Mouse (Mus musculus) heart, adult 11 months (tissue): ENCODE measurements around the gene Ildr1.

ENCODE experiments used
- DNase-seq: peaks from one replicate; pipeline ENCODE4 v3.0.0; 2022

Ildr1 gene

DNA sequence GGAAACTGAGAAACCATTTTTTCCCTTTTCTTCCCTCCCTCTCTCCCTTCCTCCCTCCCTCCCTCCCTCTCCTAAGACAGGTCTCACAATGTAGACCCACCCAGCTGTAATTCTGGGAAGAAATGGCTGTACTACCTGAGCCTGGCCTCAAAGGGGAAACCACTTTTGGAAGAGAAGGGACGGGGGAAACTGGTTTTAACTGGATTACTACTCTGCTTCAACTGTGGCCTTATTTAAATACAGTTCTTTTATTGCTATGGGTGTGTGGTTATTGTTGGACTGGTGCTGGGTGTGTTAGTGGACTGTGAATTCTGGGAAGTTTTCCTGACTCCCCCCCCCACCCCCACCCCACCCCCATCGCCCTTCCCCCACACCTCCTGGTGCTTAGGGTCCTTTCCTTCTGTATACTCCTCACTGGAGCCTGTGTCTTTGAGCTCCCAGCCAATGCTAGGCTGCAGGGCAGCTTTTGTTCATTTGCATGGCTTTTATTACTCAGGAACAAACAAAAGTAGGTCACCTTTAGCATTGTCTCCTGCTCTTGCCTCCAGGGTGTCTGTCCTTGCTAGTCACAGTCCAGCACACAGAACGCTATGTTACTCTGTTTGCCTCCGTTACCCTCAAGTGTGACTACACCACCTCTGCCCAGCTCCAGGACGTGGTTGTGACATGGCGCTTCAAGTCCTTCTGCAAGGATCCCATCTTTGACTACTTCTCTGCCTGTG, 14.1 kb downstream of the Ildr1 start:
- no peak for DNase-seq

DNA sequence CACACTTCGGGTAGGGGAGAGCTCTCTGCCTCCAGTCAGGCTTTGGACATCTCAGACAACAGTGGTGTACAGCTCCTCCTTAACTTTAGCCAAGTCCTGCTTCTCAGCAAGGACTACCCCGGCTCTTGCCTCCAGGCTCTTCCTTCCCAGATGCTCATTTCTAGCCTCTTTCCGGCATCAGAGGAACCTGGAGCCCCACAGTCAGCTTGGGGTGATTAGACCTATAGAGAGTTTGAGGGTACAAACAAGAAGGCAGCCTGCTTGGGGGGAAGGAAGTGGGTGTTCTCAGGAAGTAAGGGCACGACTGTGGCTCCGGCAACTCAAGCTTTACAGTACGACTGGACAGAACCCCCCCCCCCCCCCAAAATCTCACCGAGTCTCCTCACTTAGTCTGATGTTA, 15.0 kb downstream of the Ildr1 start:
- no peak for DNase-seq

DNA sequence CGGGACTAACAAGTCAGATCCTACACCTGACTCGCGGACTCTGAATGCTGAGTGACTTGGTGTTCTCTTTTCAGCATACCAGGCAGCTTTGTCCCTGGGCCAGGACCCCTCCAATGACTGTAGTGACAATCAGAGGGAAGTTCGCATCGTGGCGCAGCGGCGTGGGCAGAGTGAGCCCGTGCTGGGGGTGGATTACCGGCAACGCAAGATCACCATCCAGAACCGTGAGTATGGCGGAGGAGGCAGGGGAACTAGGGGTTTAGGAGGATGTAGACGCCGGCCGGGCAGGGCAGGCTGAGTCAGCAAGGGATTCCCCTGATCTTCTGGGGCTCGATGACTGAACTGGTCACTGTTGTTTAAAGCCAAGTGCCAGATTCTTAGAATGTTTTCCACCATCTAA, 15.6 kb downstream of the Ildr1 start:
- peak; percentile 94 for DNase-seq

DNA sequence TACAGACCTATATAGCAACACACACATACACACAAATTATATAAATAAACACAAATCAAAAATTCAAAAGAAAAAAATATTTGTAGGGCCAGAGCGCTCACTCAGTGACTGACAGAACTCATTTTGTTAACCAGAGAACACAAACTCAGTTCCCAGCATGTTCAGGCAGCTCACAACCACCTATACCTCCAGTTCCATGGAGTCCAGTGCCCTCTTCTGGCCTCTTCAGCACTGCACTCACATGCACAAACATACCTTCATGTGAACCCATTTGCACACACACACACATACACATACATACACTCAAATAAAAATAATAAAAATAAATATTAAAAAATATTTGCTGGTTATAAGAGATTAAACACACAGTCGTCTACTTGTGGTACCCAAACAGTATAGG, 17.0 kb downstream of the Ildr1 start:
- no peak for DNase-seq

DNA sequence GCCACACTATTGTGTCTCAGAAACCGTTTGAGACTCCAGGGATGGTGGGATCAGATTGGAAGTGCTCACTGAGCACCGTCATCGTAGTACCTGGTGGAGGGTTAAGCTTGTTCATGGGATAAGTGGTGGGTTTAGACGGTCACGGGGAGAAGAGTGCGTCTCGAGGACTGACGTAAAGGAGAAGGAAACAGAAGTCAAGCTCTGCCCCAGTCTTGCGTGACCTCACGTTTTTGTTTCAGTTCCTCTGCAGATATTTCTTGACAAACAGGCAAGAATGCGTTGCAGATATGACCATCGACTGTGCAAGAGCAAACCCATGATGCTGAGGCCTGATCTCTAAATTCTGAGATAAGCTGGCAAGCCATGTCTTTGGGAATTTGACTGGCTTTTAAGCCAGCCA, 18.0 kb downstream of the Ildr1 start:
- DNase-seq = peak; percentile 96

DNA sequence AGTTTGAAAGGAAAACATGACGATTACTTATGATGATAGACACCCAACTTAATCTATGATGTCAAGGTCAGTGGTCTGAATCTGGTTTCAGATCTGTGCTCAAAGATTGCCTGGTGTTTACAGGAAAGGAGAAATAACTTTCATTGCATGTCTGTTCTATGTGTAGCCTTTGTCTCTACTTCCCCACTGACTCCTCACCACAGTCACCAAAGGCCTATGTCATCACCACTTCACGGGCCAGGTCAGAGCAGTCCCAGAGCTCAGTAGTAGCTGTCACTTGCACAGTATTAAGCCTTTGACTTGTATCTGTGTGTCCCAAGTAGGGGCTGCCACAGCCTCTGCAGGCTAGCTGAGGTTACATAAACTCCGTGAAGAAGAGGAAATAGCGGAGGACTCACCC, 23.7 kb downstream of the Ildr1 start:
- DNase-seq = no peak

DNA sequence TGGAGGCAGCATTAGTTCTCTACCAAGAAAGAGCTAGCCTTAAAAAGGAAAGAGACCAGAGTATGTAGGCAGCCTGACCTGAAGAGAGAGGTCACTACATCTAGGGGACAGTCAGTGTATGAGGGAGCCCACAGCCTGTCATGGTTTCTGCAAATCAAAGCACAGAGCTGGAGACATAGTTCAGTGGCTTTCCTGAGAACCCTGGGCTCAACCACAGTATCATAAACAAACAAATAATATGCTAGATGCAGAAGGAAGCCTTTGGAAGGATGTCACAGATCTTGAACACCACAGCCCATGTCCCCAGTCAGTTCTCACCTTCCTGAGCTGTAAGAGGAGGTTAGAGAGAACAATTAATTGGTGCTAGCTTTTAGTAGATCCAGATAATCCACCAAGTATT, 24.9 kb downstream of the Ildr1 start:
- peak; percentile 65 for DNase-seq

DNA sequence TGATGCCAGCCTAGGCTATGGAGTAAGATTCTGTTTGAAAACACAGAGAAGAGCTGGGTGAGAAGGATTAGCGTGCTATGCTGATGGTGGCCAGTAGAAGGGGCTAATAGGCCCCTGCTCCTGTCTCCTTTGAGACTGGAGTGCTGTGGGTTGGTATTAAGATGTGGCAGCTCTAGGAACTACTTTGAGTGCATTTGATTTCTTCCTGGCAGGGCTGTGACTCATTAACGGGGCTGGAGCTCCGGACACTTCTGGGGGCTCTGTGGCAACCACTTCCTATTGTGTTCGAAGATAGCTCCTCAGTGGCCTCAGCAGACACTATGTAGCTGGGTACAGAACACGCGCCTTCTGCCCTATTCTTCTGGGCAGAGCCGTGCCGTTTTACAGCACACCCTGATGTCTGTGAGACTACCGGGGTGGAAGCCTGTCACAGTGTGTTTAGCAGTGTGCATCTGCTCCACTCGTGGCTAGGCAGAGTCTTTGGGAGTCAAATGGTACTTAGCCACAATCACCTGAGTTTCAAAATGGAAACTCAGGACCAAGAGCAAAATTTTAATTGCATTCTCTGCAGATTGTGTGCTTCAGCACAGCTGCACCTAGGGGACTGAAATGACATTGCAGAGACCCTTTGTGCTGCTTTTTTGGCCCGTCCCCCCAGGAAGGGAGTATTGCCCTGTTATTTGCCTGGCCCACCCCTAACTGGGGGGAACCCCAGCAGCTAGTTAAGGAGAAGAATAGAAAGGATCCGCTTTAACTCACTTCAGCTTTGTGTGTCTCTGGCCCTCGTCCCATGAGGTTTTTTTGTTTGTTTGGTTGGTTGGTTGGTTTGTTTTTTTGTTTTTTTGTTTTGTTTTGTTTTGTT, 26.6 kb downstream of the Ildr1 start:
- DNase-seq = no peak

DNA sequence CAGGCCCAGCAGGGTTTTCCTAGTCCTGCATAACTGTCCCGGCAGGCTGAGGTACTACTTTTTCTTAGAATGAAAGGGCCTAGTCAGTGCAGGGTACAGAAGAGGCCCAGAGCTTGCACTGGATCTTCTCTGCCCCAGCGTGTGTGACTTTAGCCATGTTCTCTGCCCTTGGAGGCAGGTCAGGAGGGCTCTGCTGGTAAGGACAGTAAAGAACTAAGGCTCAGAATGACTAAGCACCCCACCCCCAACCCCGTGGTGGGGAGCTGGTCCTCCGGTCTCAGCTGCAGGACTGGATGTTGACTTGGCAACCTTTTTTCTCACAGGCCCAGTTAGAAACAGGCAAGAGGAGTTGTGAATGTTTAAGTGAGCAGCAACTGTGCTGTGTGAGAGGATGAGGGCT, 29.0 kb downstream of the Ildr1 start:
- DNase-seq = no peak

DNA sequence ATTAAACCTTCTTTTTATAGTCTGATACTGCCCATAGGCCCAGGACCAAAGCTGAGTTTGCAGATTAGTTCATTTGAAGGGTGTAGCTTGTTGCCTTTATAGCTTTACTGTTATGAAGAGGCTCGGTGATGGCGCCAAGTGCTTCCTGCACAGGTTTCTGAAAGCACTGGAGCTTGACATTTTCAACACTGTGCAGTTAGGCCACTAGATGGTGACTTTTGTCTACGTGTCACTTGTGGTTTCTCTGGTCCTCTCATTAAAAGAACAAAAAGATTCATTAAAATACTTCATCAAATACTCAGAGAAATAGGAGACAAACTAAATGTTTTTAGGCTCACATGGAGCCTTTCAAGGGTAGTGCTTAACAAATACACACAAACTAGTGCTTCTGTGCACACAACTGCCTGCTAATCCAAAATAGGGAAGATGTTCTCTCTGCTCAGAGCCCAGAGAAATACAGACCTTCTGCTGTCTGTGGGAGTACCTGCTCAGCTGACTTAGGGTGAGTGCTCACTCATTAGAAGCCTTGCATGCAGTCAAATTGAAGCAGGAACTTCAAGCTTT, 30.2 kb downstream of the Ildr1 start:
- DNase-seq = no peak

DNA sequence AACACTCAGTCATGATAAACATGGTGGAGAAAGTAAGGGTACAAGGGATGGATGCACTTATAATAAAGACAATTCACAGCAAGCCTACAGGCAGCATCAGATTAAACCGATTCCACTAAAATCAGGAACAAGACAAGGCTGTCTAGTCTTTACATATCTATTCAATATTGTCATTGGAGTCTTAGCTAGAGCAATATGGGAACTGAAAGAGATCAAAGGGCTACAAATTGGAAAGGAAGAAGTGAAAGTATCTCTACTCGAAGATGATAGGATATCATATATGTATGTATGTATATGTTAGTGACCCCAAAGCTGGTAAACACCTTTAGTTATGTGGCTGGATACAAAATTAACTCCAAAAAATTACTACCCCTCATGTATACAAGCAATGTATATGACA, 35.2 kb downstream of the Ildr1 start:
- DNase-seq = no peak

DNA sequence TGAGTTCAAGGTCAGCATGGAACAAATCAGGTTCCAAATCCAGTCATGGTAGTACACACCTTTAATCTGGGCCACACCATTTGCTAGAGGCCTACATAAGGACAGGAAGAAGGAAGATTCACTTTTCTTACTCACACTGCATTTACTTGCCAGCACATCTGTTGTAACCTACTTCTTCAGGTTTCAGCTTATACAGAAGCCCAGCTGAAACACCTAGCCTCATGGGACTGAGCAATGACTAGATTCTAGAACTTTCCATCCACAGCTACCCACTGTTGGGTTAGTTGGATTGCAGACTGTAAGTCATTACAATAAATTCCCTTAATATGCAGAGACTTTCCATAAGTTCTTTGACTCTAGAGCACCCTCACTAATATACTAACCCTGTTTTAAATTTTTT, 38.8 kb downstream of the Ildr1 start:
- no peak for DNase-seq

DNA sequence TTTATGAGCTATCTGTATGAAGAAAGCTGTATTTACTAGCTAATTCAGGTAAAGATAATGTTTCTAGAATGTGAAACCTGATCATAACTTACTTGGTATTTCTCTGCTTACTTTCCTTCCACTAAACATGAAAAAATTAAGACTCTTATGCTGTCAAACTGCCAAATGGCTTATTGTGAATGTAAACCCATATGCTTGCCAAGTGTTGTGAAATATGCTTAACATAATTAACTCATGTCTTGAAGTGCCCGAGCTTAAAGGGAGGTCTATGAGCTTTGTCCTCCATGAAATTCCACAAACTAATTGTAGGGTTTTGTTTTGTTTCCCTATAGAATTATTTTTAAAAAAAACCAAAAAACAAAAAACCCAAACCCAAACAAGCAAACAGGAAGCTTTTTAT, 40.0 kb downstream of the Ildr1 start:
- no peak for DNase-seq

DNA sequence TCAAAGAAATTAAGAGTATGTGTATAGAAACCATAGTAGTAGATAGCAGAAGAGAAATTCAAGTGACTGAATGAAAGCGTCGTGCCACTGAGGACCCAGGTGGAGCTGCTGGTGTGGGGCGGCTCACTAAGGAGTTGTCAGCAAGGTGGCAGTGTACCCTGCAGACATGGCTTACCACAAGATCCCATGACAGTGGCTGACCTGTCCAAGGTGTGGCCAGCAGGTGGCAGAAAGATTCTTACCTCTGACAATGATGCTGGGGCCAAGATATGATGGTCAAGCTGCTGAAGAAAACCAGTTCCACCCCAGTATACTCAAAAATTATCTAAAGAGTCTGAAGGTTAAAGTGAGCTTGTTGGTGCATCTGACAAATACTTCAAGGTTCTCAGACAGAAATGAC, 41.6 kb downstream of the Ildr1 start:
- DNase-seq = no peak

DNA sequence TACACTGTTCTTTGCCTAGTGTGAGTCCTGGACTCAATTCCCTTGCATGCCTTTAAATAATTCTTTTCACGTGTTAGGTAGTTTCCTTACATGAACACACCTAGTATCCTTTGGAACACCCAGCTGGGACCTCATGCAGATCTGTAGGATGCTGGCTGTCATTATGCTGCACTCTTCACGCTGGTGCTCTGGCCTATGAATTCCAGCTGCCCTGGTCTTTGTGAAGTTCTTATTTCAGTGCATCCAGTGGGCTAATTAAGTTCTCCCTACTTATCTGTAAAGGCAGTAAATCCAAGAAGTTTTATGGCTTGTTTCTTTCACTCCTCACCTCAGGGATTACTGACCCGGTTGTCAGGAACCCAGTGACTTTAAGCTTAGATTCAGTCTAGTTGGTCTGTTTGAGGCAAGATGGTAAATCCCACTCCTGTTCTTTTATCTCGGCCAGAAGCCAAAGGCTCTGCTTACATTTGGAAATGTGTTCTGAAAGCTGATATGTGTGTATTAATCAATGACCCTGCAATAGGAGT, 45.7 kb downstream of the Ildr1 start:
- no peak for DNase-seq

DNA sequence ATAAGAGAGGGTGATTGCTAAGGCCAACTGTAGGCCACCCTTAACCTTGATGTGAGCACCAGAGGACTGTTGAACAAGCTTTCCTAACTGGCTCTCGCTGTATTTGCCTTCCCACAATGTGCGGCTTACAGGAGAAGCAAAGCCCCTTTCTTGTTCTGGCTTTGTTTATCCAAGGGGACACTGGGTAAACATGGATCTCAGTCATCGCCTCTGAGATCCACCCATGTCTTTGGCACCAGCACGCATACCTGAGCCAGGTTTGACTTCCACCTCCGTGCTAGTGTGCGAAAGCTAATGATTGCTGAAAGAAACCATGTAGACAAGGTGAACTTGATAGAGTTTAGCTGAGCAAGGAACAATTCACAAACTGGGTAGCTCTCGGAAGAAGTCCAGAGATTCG, 49.8 kb downstream of the Ildr1 start:
- DNase-seq = no peak

DNA sequence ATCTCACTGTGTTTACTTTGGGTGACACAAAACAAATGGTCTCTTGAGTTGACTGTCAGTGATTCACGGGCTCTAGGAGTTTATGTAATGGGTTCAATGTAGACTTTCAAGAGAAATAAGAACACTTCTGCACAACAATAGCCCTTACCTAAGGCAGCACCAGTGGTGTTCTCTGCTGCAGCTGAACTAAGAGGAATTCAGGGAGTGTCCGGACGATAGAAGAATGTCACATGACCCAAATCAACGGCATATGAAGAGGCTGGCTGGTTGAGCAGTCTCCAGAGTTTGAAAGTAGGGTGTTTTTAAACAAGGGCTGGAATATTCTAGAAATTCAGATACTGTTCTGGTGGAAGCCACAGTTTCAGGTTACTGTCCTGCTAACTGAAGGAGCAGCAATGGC, 53.3 kb downstream of the Ildr1 start:
- DNase-seq = no peak

DNA sequence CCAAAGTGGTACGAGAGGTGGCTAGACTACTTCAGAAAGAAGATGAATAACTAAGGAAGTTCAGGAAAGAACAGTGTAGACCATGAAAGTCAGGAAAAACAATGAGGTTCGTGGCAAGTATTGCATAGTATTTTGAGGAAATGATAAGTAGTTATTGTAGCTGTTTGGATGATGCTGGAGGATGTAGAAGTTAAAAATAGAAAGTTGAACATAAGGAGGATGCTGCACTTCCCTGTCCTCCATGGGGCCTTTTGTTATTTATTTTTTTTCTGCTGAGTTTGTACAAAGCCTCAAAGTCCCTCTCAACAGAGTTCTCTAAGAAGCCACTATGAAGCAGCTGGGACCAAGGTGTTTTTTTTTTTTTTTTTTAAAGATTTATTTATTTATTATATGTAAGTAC, 54.0 kb downstream of the Ildr1 start:
- DNase-seq = no peak

DNA sequence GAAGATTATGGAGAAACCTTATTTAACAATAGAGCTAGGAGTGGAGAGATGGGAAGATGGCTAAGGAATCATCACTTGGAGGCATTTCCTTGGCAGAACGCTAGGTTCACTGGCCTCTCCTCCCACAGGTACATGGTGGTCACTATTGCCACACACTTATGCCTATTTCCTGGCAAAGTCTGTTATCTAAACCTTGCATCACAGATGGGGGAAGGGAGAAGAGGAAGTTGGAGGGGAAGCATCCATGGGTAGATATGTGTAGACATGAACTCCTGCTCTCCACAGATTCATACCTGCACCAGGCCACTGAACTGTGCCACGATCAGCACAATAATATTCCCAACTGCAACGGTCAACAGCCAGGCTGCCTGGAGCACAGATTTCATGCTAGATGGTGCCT, 58.2 kb downstream of the Ildr1 start:
- DNase-seq = no peak

DNA sequence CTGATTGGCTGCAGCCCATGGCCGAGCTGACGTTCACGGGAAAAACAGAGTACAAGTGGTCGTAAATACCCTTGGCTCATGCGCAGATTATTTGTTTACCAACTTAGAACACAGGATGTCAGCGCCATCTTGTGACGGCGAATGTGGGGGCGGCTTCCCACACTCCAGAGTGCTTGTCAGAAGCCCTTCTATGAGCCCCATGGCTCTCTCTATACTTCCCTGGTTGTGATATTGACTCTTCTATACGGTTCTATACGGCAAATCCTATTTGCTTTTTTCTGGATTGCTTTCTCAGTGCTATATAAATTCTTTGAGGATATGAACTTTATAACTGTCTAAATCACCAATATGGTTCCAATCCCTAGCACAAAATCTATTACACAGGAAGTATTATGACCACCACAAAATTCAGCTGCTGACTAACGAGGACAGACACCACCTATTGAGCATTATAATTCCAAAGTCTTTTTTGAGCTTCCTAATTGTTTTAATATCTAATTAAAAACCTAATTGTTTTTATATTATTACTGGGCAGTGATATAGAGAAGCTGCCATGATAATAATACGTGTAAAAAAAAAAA, 76.5 kb downstream of the Ildr1 start:
- peak; percentile 74 for DNase-seq

DNA sequence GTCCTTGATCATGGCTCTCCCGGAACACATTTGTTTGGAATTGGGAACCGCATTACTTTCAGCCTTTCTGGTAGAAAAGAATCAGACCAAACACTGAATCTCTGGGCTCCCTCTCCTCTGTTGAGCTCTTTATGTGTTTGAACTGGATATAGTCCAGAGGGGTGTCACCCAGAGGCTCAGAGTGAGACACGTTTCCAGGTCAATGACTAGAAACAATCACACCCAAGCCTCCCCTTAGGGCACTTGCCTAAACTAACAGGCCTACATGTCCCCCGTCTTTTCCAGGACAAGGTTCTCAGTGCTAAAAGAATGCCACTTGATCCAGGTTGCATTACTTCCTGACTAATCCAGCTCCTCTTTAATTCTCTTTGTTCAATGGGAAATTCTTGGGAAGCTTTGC, 77.1 kb downstream of the Ildr1 start:
- DNase-seq = peak; percentile 39

DNA sequence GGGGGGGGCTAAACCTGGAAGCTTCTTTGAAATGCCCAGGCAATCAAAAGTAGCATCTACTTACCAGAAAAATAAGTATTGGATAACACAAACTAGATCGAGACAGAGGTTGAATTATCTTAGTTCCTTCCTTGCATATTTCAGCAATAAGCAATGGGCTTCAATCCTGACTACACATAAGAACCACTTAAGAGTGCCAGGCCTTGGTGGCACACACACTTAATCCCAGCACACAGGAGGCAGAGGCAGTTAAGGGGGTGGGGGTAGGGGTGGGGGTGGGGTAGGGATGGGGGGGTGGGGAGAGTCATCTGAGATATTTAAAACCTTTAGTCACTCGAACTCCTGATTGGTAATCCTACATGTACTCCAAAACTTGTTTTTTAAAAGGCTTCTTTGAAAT, 77.5 kb downstream of the Ildr1 start:
- DNase-seq = no peak

DNA sequence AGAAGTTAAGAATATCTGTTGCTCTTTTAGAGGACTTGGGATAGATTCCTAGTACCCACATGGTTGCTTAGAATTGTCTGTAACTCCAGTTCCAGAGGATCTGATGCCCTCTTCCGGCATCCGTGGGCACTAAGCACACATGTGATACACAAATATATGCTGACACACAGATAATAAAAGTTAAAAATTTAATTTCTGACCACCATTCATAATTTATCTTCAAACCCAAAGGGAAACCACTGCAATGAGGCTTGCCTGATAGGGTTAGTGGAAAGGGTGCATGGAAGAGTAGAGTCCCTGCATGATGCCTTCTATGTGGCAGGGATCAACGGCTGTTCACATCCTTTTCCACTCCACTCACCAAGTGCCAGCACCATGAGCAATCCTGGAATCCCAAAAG, 77.9 kb downstream of the Ildr1 start:
- DNase-seq = peak; percentile 54

DNA sequence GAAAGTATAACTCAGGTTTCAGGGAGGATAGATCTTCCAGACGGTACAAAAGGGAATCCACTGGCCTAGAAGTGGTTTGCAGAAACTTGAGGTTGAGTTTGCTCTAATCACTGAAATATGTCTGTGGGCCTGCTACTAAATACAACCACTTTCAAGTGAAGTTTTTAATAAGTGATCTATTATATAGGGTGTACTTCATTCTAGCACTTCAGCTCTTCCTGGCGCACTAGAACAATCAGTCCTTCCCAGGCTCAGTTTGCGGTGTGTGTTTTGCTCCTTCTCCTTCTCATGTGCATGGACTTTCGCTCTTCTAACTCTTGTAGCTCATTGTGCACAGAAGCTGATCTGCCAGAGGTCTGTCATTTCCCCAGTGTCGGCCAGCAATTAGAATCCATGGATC, 79.2 kb downstream of the Ildr1 start:
- peak; percentile 23 for DNase-seq
